Mouse (Mus musculus): ENCODE measurements at regions not wholly inside any gene's neighbourhood (a gene's known extent, or its start where the extent isn't known, plus 50 kb on each side); places are given as distances from the start of the nearest gene placed in this dataset.

DNA sequence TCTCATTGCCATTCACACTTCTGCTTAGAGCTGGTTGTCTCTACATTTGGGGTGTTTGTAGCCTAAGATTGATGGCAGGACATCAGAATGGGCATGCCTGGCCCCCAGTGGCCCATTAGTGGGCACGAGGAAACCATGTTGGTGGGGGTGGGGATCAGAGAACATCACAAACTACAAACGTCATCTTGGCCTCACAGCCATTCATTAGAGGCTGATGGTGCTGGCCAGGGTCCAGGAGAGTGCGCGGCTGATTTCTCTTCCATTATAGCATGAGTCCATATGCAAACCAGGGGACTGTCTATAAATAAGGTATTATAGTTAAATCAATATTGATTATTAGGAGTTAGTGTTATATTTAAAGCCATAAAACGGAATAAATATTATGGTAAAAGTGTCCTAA is 67.9 kb downstream of the 3100002H09Rik start:
- no peak for DNase-seq
- 59% methylated on average over 5 of the region's 5 CpGs for WGBS
- TF ChIP-seq CTCF (IDR thresholded peaks at IDR 0.05; ENCODE audit: insufficient read depth, low read length) (no peak), POLR2A (IDR thresholded peaks at IDR 0.05; ENCODE audit: borderline replicate concordance, extremely low read depth, low read depth, low read length) (no peak)
- Histone ChIP-seq H3K4me1 (ENCODE audit: control insufficient read depth, insufficient read depth, low read length) (no peaks in the 10 kb centered on the region), H3K4me3 (replicated peaks; ENCODE audit: extremely low read depth, low read depth, low read length) (no peak overlapping the region)

- no peak for DNase-seq
- H3K4me1 ChIP-seq (ENCODE audit: control insufficient read depth, insufficient read depth, low read length): no peaks in the 10 kb centered on the region
- H3K4me3 ChIP-seq (replicated peaks; ENCODE audit: extremely low read depth, low read depth, low read length): no peak overlapping the region
- 87% methylated on average over 5 of the region's 5 CpGs for WGBS
- TF ChIP-seq CTCF (IDR thresholded peaks at IDR 0.05; ENCODE audit: insufficient read depth, low read length): no peak
- no peak for TF ChIP-seq POLR2A (IDR thresholded peaks at IDR 0.05; ENCODE audit: borderline replicate concordance, extremely low read depth, low read depth, low read length)
Measured at GRCm38 (mm10) chr4:124538471-124538870, 72.1 kb downstream of the 3100002H09Rik start.

- Histone ChIP-seq H3K4me3 (replicated peaks; ENCODE audit: extremely low read depth, low read depth, low read length) (no peak overlapping the region), H3K4me1 (ENCODE audit: control insufficient read depth, insufficient read depth, low read length) (no peaks in the 10 kb centered on the region)
- no peak for DNase-seq
- 75% methylated on average over 5 of the region's 5 CpGs for WGBS
- TF ChIP-seq POLR2A (IDR thresholded peaks at IDR 0.05; ENCODE audit: borderline replicate concordance, extremely low read depth, low read depth, low read length) (no peak), CTCF (IDR thresholded peaks at IDR 0.05; ENCODE audit: insufficient read depth, low read length) (no peak)
Measured at GRCm38 (mm10) chr4:124537681-124538080, 72.9 kb downstream of the 3100002H09Rik start.

DNA sequence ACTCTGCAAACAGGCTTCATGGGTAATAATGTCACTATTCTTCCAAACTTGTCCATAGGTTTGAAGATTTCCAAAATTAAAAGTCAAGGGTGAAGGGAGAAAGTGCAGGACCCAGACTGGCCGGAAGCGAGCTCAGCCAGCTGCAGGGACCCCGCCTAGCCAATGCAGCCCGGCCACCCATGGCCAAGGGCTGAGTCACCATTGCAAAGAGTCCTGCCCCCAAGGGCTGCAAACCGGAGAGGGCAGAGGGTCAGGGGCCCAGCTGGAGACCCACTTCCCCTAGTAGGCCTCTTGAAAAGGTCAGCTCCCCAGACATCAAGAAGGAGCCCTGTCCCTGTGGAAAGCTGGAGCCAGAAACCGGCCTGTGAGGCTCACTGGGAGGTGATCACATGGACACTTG is 77.0 kb downstream of the 3100002H09Rik start:
- WGBS: 50% methylated on average over 6 of the region's 6 CpGs
- no peak for TF ChIP-seq POLR2A (IDR thresholded peaks at IDR 0.05; ENCODE audit: borderline replicate concordance, extremely low read depth, low read depth, low read length)
- TF ChIP-seq CTCF (IDR thresholded peaks at IDR 0.05; ENCODE audit: insufficient read depth, low read length): no peak
- Histone ChIP-seq H3K4me1 (ENCODE audit: control insufficient read depth, insufficient read depth, low read length) (no peaks in the 10 kb centered on the region), H3K4me3 (replicated peaks; ENCODE audit: extremely low read depth, low read depth, low read length) (no peak overlapping the region)
- DNase-seq: no peak

GRCm38 (mm10) chr4:124530596-124530995 is 80.0 kb downstream of the 3100002H09Rik start:
- H3K4me3 ChIP-seq (replicated peaks; ENCODE audit: extremely low read depth, low read depth, low read length): no peak overlapping the region
- DNase-seq: no peak
- H3K4me1 ChIP-seq (ENCODE audit: control insufficient read depth, insufficient read depth, low read length): no peaks in the 10 kb centered on the region
- TF ChIP-seq CTCF (IDR thresholded peaks at IDR 0.05; ENCODE audit: insufficient read depth, low read length) (no peak), POLR2A (IDR thresholded peaks at IDR 0.05; ENCODE audit: borderline replicate concordance, extremely low read depth, low read depth, low read length) (no peak)
- 55% methylated on average over 9 of the region's 9 CpGs for WGBS

DNA sequence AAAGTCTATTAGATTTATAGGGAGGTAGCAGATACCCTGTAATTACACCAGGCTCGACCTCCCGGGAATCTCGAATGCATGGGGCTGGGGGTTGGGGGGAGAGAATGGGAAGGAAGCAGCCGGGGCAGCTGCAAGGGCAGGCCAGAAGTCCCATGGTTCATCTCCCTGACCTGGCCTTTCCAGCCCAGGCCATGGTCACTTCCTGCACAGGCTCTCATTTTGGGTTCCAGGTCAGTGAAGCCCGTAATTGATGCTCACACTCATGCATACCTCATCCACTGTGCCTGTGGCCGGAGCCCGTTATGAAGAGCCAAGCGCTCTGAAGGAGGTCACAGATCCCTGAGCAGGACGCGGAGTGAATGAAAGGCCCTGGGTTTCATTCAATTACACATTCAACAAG is 83.8 kb downstream of the 3100002H09Rik start:
- H3K4me1 ChIP-seq (ENCODE audit: control insufficient read depth, insufficient read depth, low read length): no peaks in the 10 kb centered on the region
- TF ChIP-seq POLR2A (IDR thresholded peaks at IDR 0.05; ENCODE audit: borderline replicate concordance, extremely low read depth, low read depth, low read length) (no peak), CTCF (IDR thresholded peaks at IDR 0.05; ENCODE audit: insufficient read depth, low read length) (no peak)
- H3K4me3 ChIP-seq (replicated peaks; ENCODE audit: extremely low read depth, low read depth, low read length): no peak overlapping the region
- no peak for DNase-seq
- WGBS: 51% methylated on average over 10 of the region's 10 CpGs

DNA sequence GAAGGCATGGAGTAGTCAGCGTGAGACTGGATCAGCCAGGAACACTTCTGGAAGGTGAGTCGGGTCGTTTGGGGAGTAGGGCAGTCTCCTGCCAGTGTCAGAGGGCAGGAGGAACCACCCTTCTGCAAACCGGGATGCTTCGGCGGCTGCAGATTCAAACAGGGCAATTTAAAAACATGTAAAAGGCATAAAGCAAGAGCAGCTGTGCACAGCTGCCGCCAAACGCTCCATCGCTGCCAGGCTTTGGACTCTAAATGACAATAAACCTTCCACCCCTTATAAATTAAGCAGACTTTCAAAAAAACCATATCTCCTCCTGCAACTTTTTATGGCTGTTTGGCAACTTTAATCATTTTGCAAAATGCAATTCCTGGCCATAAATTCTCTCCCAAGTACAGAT is 84.2 kb downstream of the 3100002H09Rik start:
- no peak for DNase-seq
- no peak overlapping the region for H3K4me3 ChIP-seq (replicated peaks; ENCODE audit: extremely low read depth, low read depth, low read length)
- TF ChIP-seq CTCF (IDR thresholded peaks at IDR 0.05; ENCODE audit: insufficient read depth, low read length): no peak
- no peak for TF ChIP-seq POLR2A (IDR thresholded peaks at IDR 0.05; ENCODE audit: borderline replicate concordance, extremely low read depth, low read depth, low read length)
- WGBS: 59% methylated on average over 9 of the region's 9 CpGs
- H3K4me1 ChIP-seq (ENCODE audit: control insufficient read depth, insufficient read depth, low read length): no peaks in the 10 kb centered on the region

DNA sequence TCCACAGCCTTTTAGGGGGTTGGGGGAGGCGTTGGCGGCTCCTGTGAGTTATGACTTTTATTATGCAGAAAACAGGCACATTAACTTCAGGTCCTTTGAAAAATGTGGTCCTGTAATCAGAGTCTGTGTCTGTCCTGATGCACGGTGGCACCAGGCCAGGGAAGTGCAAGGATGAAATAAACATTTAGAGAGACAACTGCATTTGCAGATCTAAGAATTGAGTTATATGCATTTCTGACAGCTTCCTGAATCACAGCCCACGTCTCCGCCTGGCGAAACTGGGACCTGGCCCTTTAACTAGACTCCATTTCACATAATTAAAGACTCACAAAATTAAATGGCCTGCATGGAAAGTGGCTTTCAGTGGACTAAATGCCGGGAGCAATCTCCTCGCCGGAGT is 90.3 kb downstream of the 3100002H09Rik start:
- TF ChIP-seq CTCF (IDR thresholded peaks at IDR 0.05; ENCODE audit: insufficient read depth, low read length) (no peak), POLR2A (IDR thresholded peaks at IDR 0.05; ENCODE audit: borderline replicate concordance, extremely low read depth, low read depth, low read length) (no peak)
- no peak overlapping the region for H3K4me3 ChIP-seq (replicated peaks; ENCODE audit: extremely low read depth, low read depth, low read length)
- DNase-seq: no peak
- H3K4me1 ChIP-seq (ENCODE audit: control insufficient read depth, insufficient read depth, low read length): no peaks in the 10 kb centered on the region
- 50% methylated on average over 9 of the region's 9 CpGs for WGBS

- Histone ChIP-seq H3K4me3 (replicated peaks; ENCODE audit: extremely low read depth, low read depth, low read length) (no peak overlapping the region), H3K4me1 (ENCODE audit: control insufficient read depth, insufficient read depth, low read length) (no peaks in the 10 kb centered on the region)
- TF ChIP-seq POLR2A (IDR thresholded peaks at IDR 0.05; ENCODE audit: borderline replicate concordance, extremely low read depth, low read depth, low read length): no peak
- TF ChIP-seq CTCF (IDR thresholded peaks at IDR 0.05; ENCODE audit: insufficient read depth, low read length): no peak
- 77% methylated on average over 16 of the region's 16 CpGs for WGBS
- no peak for DNase-seq
Measured at GRCm38 (mm10) chr4:124511761-124512160, 98.8 kb downstream of the 3100002H09Rik start.

- DNase-seq: no peak
- TF ChIP-seq POLR2A (IDR thresholded peaks at IDR 0.05; ENCODE audit: borderline replicate concordance, extremely low read depth, low read depth, low read length) (no peak), CTCF (IDR thresholded peaks at IDR 0.05; ENCODE audit: insufficient read depth, low read length) (no peak)
- H3K4me1 ChIP-seq (ENCODE audit: control insufficient read depth, insufficient read depth, low read length): no peaks in the 10 kb centered on the region
- 70% methylated on average over 3 of the region's 3 CpGs for whole genome bisulfite sequencing
- H3K4me3 ChIP-seq (replicated peaks; ENCODE audit: extremely low read depth, low read depth, low read length): no peak overlapping the region
Measured at GRCm38 (mm10) chr4:124510816-124511215, 99.8 kb downstream of the 3100002H09Rik start.

All from lung, adult 2 months (tissue).